Mouse (Mus musculus) intestine, embryonic 14.5 days (tissue): ENCODE data around the gene Slc6a1. TPM values are rescaled to one million over a fixed set of nuclear protein-coding genes. Genes with fewer than 3 reads are reported as not detected.

Source experiments
- ATAC-seq: fragments of 200-750 bp; cut with Nextera tagmentation; replicated peaks from 2 replicates; pipeline ENCODE4 v1.8.0; 2017; ENCODE audit warnings: low read depth, moderate number of reproducible peaks, moderate TSS enrichment, moderate library complexity; ENCODE audit not compliant: low FRiP score, low TSS enrichment
- DNase-seq: peaks from one replicate; pipeline ENCODE4 v3.0.0-alpha.2; 2018; ENCODE audit warnings: low spot score
- H3K27ac ChIP-seq: fragments of 300-500 bp; sonication (generic); 2 replicates; pipeline ENCODE4 v1.5.1; 2014; ENCODE audit warnings: low read depth, mild to moderate bottlenecking, control low read depth
- H3K27me3 ChIP-seq: fragments of 300-500 bp; sonication (generic); replicated peaks from 2 replicates; pipeline ENCODE4 v1.6.1; 2014; ENCODE audit warnings: low read length, control low read depth; ENCODE audit not compliant: control insufficient read depth, insufficient read depth
- H3K36me3 ChIP-seq: fragments of 300-500 bp; sonication (generic); 2 replicates; pipeline ENCODE4 v1.6.1; 2014; ENCODE audit warnings: low read length, control low read depth; ENCODE audit not compliant: control insufficient read depth, insufficient read depth
- H3K4me1 ChIP-seq: fragments of 300-500 bp; sonication (generic); replicated peaks from 2 replicates; pipeline ENCODE4 v1.6.1; 2014; ENCODE audit warnings: low read length, control low read depth, mixed read lengths; ENCODE audit not compliant: control insufficient read depth, insufficient read depth
- H3K4me2 ChIP-seq: fragments of 300-500 bp; sonication (generic); 2 replicates; pipeline ENCODE4 v1.6.1; 2014; ENCODE audit warnings: low read length
- H3K4me3 ChIP-seq: fragments of 300-500 bp; sonication (generic); 2 replicates; pipeline ENCODE4 v1.5.1; 2014; ENCODE audit warnings: low read depth, low read length, control low read depth, mixed read lengths
- H3K9ac ChIP-seq: fragments of 300-500 bp; sonication (generic); 2 replicates; pipeline ENCODE4 v1.6.1; 2014; ENCODE audit warnings: mild to moderate bottlenecking, low read length
- H3K9me3 ChIP-seq: fragments of 300-500 bp; sonication (generic); 2 replicates; pipeline ENCODE4 v1.6.1; 2016; ENCODE audit warnings: low read length, control low read depth; ENCODE audit not compliant: control insufficient read depth
- WGBS: fragments of 180-500 bp; shearing (Covaris S2); extraction: QIAGEN DNeasy Blood & Tissue Kit; methylation state at CpG from one replicate; pipeline ENCODE4 v1.1.7; 2014; 5-methylcytosine and 5-hydroxymethylcytosine counted together
- polyA plus RNA-seq: library from polyadenylated mRNA; unstranded; fragments of >200 nt; fragmentation: Nextera tagmentation; extraction: Ambion mirVana; gene quantifications from 2 replicates; pipeline ENCODE4 v1.2.1, GENCODE M21; 2014

The Slc6a1 gene
- polyA plus RNA-seq, 1 experiment from 2014 or later, result not detected

DNA sequence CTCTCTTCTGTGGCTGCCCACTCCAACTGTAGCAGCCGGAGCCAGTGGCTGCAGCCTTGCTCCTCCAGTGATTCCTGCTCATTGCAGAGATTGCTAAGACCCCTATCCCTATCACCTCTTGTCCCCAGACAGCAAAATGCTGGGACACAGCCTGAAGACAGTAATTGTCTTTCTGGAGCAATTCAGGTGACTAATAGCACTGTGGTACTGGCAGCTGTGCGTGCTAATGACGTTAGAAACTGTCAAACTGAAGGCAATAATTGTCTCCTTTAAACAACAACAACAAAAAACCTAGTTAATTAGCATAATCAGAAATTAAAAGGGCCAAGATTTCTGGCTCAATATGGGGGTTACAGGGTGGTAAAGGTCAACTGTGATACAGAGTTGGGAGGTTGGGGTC is 18.4 kb upstream of the Slc6a1 start:
- Histone ChIP-seq H3K9ac (no peak overlapping the region), H3K9me3 (no peaks in the 10 kb centered on the region), H3K27ac (no peak overlapping the region), H3K4me1 (no peaks in the 10 kb centered on the region), H3K27me3 (no peaks in the 10 kb centered on the region; the same call in 1 of the 2 replicates), H3K4me2 (no peak overlapping the region), H3K36me3 (no peaks in the 10 kb centered on the region), H3K4me3 (no peak overlapping the region)
- 56% methylated on average over 3 of the region's 3 CpGs for WGBS
- no peak for ATAC-seq
- no peak for DNase-seq

DNA sequence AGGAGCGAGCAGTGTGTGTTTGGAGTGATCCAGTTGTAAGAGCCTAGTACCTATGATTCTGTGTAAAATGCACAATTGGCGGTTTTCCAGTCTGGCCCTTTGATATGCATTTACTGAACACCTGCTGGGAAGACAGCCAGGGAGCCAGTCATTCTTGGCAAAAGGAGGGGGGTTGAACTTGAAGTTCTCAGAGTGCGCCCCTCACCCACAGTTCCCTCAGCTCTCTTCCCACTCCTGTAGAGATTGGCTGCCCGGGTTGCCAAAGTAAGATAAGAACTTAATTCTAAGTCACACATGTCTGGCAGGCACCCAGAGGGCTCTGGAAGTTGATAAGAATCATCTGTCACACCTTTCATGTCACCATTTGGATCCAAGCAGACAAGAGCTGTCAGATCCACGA is 18.0 kb upstream of the Slc6a1 start:
- no peak overlapping the region for H3K4me2 ChIP-seq
- no peaks in the 10 kb centered on the region for H3K36me3 ChIP-seq
- no peak overlapping the region for H3K4me3 ChIP-seq
- DNase-seq, result no peak
- H3K9ac ChIP-seq, result no peak overlapping the region
- ATAC-seq, result no peak
- no peak overlapping the region for H3K27ac ChIP-seq
- no peaks in the 10 kb centered on the region; the same call in 1 of the 2 replicates for H3K27me3 ChIP-seq
- no peaks in the 10 kb centered on the region for H3K4me1 ChIP-seq
- WGBS, result 56% methylated on average over 5 of the region's 5 CpGs
- H3K9me3 ChIP-seq, result no peaks in the 10 kb centered on the region

DNA sequence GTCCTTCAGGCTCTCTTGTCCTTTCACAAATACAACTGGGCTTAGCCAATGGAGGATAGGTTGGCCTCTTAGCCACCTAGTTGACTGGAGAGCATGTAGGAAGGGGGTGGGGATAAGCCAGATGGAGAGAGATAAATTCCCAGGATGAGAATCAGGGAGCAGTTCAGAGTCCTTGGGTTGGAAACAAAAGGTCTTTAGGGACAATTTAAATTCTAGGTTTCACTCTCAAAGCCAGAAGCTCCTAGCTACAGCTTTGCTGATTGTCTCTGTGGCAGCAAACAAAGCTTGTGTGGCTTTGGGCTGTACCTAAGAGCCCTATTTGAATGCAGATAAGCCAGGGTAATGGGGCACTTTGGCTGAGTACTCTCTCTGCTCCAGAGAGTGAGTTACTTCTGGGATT is 16.2 kb upstream of the Slc6a1 start:
- H3K27ac ChIP-seq, result no peak overlapping the region
- no peaks in the 10 kb centered on the region for H3K36me3 ChIP-seq
- no peaks in the 10 kb centered on the region for H3K9me3 ChIP-seq
- H3K4me3 ChIP-seq, result no peak overlapping the region
- H3K4me1 ChIP-seq, result no peaks in the 10 kb centered on the region
- ATAC-seq (no peak), DNase-seq (no peak)
- H3K4me2 ChIP-seq, result no peak overlapping the region
- H3K27me3 ChIP-seq, result no peaks in the 10 kb centered on the region; the same call in 1 of the 2 replicates
- H3K9ac ChIP-seq, result no peak overlapping the region

DNA sequence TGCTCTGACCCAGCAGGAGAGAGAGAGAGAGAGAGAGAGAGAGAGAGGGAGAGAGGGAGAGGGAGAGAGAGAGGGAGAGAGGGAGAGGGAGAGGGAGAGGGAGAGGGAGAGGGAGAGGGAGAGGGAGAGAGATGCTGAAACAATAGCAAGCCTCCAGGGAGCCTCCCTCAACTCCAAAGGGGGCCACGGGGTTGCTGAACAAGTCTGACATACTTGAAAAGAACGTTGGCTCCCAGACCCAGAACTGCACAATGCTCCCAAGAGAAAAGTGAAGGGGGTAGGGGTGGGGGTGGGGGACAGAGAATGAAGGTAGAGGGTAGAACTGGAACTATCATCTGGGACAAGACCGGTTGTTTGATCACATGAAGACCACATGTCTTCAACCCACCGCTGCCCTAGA is 14.5 kb upstream of the Slc6a1 start:
- WGBS, result 35% methylated on average over 4 of the region's 4 CpGs
- H3K9me3 ChIP-seq, result no peaks in the 10 kb centered on the region
- no peak overlapping the region for H3K4me3 ChIP-seq
- no peak overlapping the region for H3K4me2 ChIP-seq
- H3K36me3 ChIP-seq, result no peaks in the 10 kb centered on the region
- no peak overlapping the region for H3K9ac ChIP-seq
- no peaks in the 10 kb centered on the region for H3K4me1 ChIP-seq
- DNase-seq (no peak), ATAC-seq (no peak)
- no peaks in the 10 kb centered on the region; the same call in 1 of the 2 replicates for H3K27me3 ChIP-seq
- no peak overlapping the region for H3K27ac ChIP-seq

DNA sequence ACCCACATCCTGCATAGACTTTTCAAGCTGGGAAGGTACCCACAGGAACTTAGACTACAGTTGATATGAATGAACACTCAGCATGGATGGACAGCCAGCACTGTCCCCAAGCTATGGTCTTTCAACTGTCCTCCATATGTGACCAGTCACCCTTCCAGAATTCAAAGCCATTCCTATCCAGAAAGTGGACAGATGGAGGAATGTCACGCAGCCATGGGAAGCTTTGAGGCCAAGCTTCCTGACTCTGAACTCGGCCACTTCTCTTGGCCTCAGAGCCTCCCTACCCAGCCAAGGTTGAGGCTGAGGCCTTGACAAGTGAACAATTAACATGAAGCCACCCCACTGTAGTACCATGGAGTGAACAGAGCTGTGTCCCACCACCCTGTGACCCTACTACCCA is 12.8 kb upstream of the Slc6a1 start:
- Histone ChIP-seq H3K4me1 (no peaks in the 10 kb centered on the region), H3K27ac (no peak overlapping the region), H3K9ac (no peak overlapping the region), H3K36me3 (no peaks in the 10 kb centered on the region), H3K4me3 (no peak overlapping the region), H3K4me2 (no peak overlapping the region), H3K27me3 (no peaks in the 10 kb centered on the region; the same call in 1 of the 2 replicates), H3K9me3 (no peaks in the 10 kb centered on the region)
- 85% methylated on average over 2 of the region's 2 CpGs for WGBS
- DNase-seq (no peak), ATAC-seq (no peak)

DNA sequence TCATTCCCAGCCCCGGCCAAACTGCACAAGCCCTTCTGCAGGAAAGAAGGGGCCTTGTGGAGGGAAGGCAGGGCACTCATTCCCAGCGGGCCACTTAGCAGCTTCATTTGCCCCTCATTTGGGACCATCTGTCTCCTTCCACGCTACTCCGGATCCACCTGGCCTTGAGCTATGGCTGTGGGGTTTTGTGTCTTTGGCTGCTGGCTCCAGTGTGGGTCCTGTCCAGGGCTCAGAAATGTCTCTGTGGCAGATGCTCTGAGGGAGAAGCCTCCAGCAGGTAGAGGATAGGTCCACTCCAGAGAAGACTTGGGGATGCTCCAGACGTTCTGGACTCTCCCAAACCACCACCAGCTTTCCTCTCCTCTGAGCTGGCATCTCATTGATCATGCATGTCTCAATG is 11.6 kb upstream of the Slc6a1 start:
- DNase-seq (no peak), ATAC-seq (no peak)
- Histone ChIP-seq H3K4me1 (no peaks in the 10 kb centered on the region), H3K9me3 (no peaks in the 10 kb centered on the region), H3K36me3 (no peaks in the 10 kb centered on the region), H3K27ac (no peak overlapping the region), H3K4me3 (no peak overlapping the region), H3K27me3 (no peaks in the 10 kb centered on the region), H3K4me2 (no peak overlapping the region), H3K9ac (no peak overlapping the region)
- 55% methylated on average over 5 of the region's 5 CpGs for WGBS

DNA sequence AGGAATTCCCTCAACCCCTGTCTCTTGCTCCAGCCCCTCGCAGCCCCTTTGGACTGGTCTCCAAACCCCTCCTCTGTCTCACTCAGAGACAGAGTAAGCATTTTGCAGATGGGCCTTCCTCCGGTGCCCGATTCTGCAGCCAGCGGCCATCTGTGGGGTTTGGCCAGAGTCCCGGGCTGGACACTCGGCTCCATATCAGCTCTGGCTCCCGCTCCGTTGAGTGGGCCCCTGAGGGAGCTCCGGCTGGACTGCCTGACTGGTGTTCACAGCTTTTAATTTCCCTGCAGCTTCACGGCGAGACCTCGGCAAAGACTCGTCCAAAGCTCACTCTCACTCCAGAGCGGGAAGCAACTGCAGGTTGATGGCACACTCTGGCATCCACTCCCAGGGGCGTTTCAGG is 10.2 kb upstream of the Slc6a1 start:
- Histone ChIP-seq H3K4me2 (no peak overlapping the region), H3K4me3 (no peak overlapping the region), H3K36me3 (no peaks in the 10 kb centered on the region), H3K27ac (no peak overlapping the region), H3K9ac (no peak overlapping the region), H3K4me1 (no peaks in the 10 kb centered on the region), H3K9me3 (no peaks in the 10 kb centered on the region), H3K27me3 (no peaks in the 10 kb centered on the region)
- WGBS, result 84% methylated on average over 15 of the region's 15 CpGs
- ATAC-seq (no peak), DNase-seq (no peak)

DNA sequence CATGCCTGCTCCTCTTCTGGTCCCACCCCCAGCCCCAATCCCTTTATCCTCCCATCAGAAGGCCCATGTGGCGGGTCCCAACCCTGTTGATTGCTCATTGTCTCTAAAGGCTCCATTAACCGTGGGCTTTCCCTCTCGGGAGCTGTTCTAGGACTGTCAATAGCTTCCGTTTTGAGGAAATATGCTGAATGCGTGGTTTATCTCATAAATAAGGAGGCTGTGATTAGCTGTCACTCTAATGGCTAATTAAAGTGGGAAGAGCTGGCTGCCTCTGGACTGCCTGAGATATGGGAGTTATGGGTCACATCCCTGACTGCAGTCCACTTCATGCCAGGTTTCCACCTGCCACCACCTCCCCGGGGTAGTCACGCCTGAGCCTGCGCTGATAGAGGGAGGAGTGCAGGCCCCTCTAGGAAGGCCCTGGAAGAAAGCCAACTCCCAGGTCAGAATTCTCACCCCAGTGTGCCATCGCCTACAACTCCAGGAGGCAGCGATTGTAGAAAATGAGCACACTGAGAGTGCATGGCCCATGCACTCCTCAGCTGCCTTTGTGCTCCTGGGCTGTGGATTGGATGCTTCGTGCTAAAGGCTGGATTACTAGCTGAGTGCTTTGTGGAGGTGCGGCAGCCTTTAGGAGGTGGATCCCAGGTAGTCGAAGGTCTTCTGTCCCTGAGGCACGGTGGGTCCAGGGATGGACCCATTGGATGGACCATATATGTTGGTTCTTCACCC is 8.3 kb upstream of the Slc6a1 start:
- no peaks in the 10 kb centered on the region for H3K9me3 ChIP-seq
- DNase-seq (no peak), ATAC-seq (no peak)
- H3K27ac ChIP-seq, result no peak overlapping the region
- H3K36me3 ChIP-seq, result no peaks in the 10 kb centered on the region
- no peaks in the 10 kb centered on the region for H3K27me3 ChIP-seq
- no peak overlapping the region for H3K9ac ChIP-seq
- no peak overlapping the region for H3K4me3 ChIP-seq
- H3K4me1 ChIP-seq, result no peaks in the 10 kb centered on the region
- H3K4me2 ChIP-seq, result no peak overlapping the region
- 64% methylated on average over 14 of the region's 14 CpGs for WGBS

DNA sequence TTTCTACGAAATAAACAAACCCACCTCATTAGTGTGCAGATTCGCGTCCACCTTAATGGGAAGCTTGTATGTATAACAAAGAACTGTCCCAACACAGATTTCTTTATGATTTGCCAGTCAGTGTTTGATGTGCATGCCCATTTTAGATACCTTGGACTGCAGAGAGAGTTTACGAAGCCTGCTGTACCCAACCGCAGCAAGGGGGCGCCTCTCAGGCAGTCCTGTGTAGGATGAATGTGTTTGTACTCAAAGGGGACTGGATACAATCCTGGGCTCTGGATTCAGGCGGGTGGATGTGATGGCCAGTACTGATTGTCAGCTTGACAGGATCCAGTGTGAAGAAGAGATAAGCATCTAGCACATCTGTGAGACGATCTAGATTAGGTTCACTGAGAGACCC is 6.6 kb upstream of the Slc6a1 start:
- WGBS, result 52% methylated on average over 8 of the region's 8 CpGs
- no peak overlapping the region for H3K27ac ChIP-seq
- no peak overlapping the region for H3K9ac ChIP-seq
- no peak overlapping the region for H3K4me2 ChIP-seq
- no peaks in the 10 kb centered on the region for H3K9me3 ChIP-seq
- no peaks in the 10 kb centered on the region for H3K36me3 ChIP-seq
- DNase-seq (no peak), ATAC-seq (no peak)
- H3K4me1 ChIP-seq, result no peaks in the 10 kb centered on the region
- H3K4me3 ChIP-seq, result no peak overlapping the region
- H3K27me3 ChIP-seq, result no peaks in the 10 kb centered on the region
